Mouse (Mus musculus) small intestine, adult 2 months (tissue): ENCODE measurements around the gene Aqp12. TPM values are rescaled to one million over a fixed set of nuclear protein-coding genes. Genes with fewer than 3 reads are reported as not detected.
"Not testable (repeated sequence)": the region's sequence is repeated elsewhere in the genome, so short reads cannot be mapped to it uniquely, and the experiment has no call there.

Experiments used
- H3K27ac ChIP-seq: fragments of 200-500 bp; 2 replicates; pipeline ENCODE4 v1.5.1; 2012; ENCODE audit warnings: low read depth, low read length, control low read depth, inconsistent platforms; ENCODE audit not compliant: insufficient read depth
- H3K27me3 ChIP-seq: fragments of 200-500 bp; 2 replicates; pipeline ENCODE4 v1.6.1; 2012; ENCODE audit warnings: mild to moderate bottlenecking, moderate library complexity, low read length, inconsistent platforms; ENCODE audit not compliant: control insufficient read depth, insufficient read depth
- H3K36me3 ChIP-seq: fragments of 200-500 bp; 2 replicates; pipeline ENCODE4 v1.6.1; 2012; ENCODE audit warnings: mild to moderate bottlenecking, low read length, control low read depth, inconsistent platforms; ENCODE audit not compliant: control insufficient read depth, insufficient read depth
- H3K4me1 ChIP-seq: fragments of 200-500 bp; 2 replicates; pipeline ENCODE4 v1.6.1; 2012; ENCODE audit warnings: low read length, inconsistent platforms, mixed read lengths; ENCODE audit not compliant: control insufficient read depth, insufficient read depth, insufficient read length
- H3K4me3 ChIP-seq: fragments of 200-500 bp; 2 replicates; pipeline ENCODE4 v1.5.1; 2012; ENCODE audit warnings: low read depth, mild to moderate bottlenecking, control low read depth, inconsistent platforms, low read length, moderate library complexity
- CTCF ChIP-seq: fragments of 200-500 bp; IDR thresholded peaks from 2 replicates; pipeline ENCODE4 v1.5.1; 2012; ENCODE audit warnings: low read depth, mild to moderate bottlenecking, control low read depth, inconsistent platforms, low read length, moderate library complexity, mixed read lengths; ENCODE audit not compliant: insufficient replicate concordance, insufficient read length; ENCODE audit errors: extremely low read depth
- POLR2A ChIP-seq: fragments of 200-500 bp; IDR thresholded peaks from 2 replicates; pipeline ENCODE4 v1.6.1; 2012; ENCODE audit warnings: low read depth, mild to moderate bottlenecking, control low read depth, inconsistent platforms, low read length, moderate library complexity
- WGBS: fragments of 180-500 bp; shearing (Covaris S2); methylation state at CpG from one replicate; pipeline ENCODE4 v1.1.7; 2018; 5-methylcytosine and 5-hydroxymethylcytosine counted together
- polyA plus RNA-seq: library from polyadenylated mRNA; depleted of rRNA; stranded (reverse); fragments of >200 nt; gene quantifications from 2 replicates; pipeline ENCODE4 v1.2.3, GENCODE M21; 2012; rRNA removed

The Aqp12 gene
- 0.14 and 112 TPM in 2 replicates for polyA plus RNA-seq

GRCm38 (mm10) chr1:93006061-93006460 lies at the start of gene Aqp12:
Gene Aqp12, plus strand, starts transcription at chr1:93006334.
- H3K4me3 ChIP-seq: no peak within 1 kb of the TSS
- no peaks in the 10 kb centered on the region for H3K4me1 ChIP-seq
- no peaks in the 10 kb centered on the region for H3K36me3 ChIP-seq
- WGBS: 39% methylated on average over 7 of the region's 7 CpGs
- H3K27me3 ChIP-seq: no peaks in the 10 kb centered on the region
- no peak within 1 kb of the TSS for H3K27ac ChIP-seq
- TF ChIP-seq POLR2A (no peak), CTCF (no peak)

- H3K4me1 ChIP-seq, H3K4me3 ChIP-seq, H3K36me3 ChIP-seq, H3K27ac ChIP-seq, H3K27me3 ChIP-seq: not testable (repeated sequence)
- WGBS: 4% methylated on average over 11 of the region's 11 CpGs
- TF ChIP-seq CTCF: peak; percentile 37; the same call in 1 of the 2 replicates
Observed at GRCm38 (mm10) chr1:92956571-92957335, 49.4 kb upstream of the Aqp12 start.

GRCm38 (mm10) chr1:92958999-92959398 lies 47.1 kb upstream of the Aqp12 start:
- WGBS: 33% methylated on average over 1 of the region's 1 CpGs

GRCm38 (mm10) chr1:92970791-92971190 lies 35.3 kb upstream of the Aqp12 start:
- not testable (repeated sequence) for H3K4me1 ChIP-seq, H3K36me3 ChIP-seq, H3K27me3 ChIP-seq, H3K27ac ChIP-seq, H3K4me3 ChIP-seq
- 92% methylated on average over 6 of the region's 6 CpGs for WGBS

More at GRCm38 (mm10) chr1:92958999-92959398, 47.1 kb upstream of the Aqp12 start:
- no peaks in the 10 kb centered on the region for H3K4me1 ChIP-seq
- peaks cover 12% of the 10 kb centered on the region for H3K36me3 ChIP-seq
- no peaks in the 10 kb centered on the region for H3K27me3 ChIP-seq
- H3K27ac ChIP-seq: no peak overlapping the region
- TF ChIP-seq CTCF (no peak), POLR2A (no peak)
- H3K4me3 ChIP-seq: no peak overlapping the region

- H3K4me1 ChIP-seq: no peaks in the 10 kb centered on the region
- no peak overlapping the region for H3K27ac ChIP-seq
- 0 out of 2 replicates have a peak, but pooled peaks cover 3% of the 10 kb centered on the region for H3K36me3 ChIP-seq
- no peaks in the 10 kb centered on the region for H3K27me3 ChIP-seq
- TF ChIP-seq POLR2A (no peak), CTCF (no peak)
- WGBS: 78% methylated on average over 7 of the region's 7 CpGs
- no peak overlapping the region for H3K4me3 ChIP-seq
Observed at GRCm38 (mm10) chr1:92971879-92972795, 34.0 kb upstream of the Aqp12 start.

- no peak overlapping the region for H3K27ac ChIP-seq
- no peaks in the 10 kb centered on the region for H3K27me3 ChIP-seq
- 0 out of 2 replicates have a peak, but pooled peaks cover 3% of the 10 kb centered on the region for H3K36me3 ChIP-seq
- TF ChIP-seq POLR2A (no peak), CTCF (no peak)
- H3K4me1 ChIP-seq: no peaks in the 10 kb centered on the region
- WGBS: 47% methylated on average over 1 of the region's 1 CpGs
- no peak overlapping the region for H3K4me3 ChIP-seq
Observed at GRCm38 (mm10) chr1:92972854-92973253, 33.3 kb upstream of the Aqp12 start.

GRCm38 (mm10) chr1:92976141-92976566 lies 30.0 kb upstream of the Aqp12 start:
- Histone ChIP-seq H3K4me3 (no peak overlapping the region), H3K36me3 (0 out of 2 replicates have a peak, but pooled peaks cover 3% of the 10 kb centered on the region), H3K4me1 (no peaks in the 10 kb centered on the region), H3K27me3 (no peaks in the 10 kb centered on the region), H3K27ac (no peak overlapping the region)
- WGBS: 66% methylated on average over 6 of the region's 6 CpGs
- TF ChIP-seq POLR2A (no peak), CTCF (no peak)
